Mouse (Mus musculus): ENCODE data around the gene Tubb2b. TPM values are rescaled to one million over a fixed set of nuclear protein-coding genes. Genes with fewer than 3 reads are reported as not detected.

The Tubb2b gene
- polyA plus RNA-seq, 1 experiment from 2014 or later, result 65.5 TPM

DNA sequence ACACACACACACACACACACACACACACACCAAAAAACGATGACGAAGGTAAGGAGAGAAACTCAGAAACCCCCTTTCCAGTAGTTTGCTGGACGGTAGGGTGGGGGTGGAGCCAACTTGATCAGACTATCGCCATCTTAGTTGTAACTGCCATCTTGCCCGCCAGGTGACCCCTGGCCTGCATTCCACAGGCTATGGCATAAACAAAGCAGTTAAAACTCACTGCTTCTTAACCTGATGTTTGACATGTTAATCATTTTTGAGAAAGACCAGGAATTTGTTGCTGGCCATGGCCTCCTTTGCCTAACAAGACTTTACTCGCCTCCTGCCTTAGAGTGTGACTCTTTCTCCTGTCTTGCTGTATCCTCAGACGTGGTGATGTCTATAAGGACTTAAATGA lies 22.4 kb upstream of the Tubb2b start:
- Histone ChIP-seq H3K9me3 (no peaks in the 10 kb centered on the region), H3K27ac (replicated peaks) (peak overlapping the region; percentile 30; the same call in 1 of the 2 replicates), H3K4me1 (peaks cover 68% of the 10 kb centered on the region), H3K4me3 (no peak overlapping the region), H3K36me3 (replicated peaks) (no peaks in the 10 kb centered on the region), H3K27me3 (replicated peaks; ENCODE audit: low read depth, poor library complexity, severe bottlenecking) (no peaks in the 10 kb centered on the region)
- DNase-seq (ENCODE audit: low spot score), result peak; percentile 45
- WGBS, result 65% methylated on average over 7 of the region's 7 CpGs

DNA sequence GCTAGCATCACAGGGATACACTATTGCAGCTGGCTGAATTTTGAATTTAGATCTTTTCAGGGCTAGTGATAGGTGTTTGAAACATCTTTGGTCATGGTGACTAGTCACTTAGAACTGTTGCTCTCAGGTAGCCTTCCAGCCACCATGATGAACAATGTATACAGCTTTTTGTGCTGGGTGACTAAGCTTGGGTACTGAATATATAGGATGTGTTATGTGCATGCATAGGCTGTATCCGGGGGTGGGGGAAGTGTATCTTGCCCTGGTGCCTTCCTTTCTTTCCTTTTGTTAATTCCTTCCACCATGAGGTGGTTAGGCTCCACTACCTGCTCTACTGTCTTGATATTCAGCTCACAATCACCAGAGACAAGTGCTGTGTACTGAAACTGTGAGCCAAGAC lies 21.2 kb upstream of the Tubb2b start:
- Histone ChIP-seq H3K4me3 (no peak overlapping the region), H3K36me3 (replicated peaks) (no peaks in the 10 kb centered on the region), H3K27ac (replicated peaks) (0 out of 2 replicates have a peak overlapping the region, but pooled peaks have one; percentile 30), H3K27me3 (replicated peaks; ENCODE audit: low read depth, poor library complexity, severe bottlenecking) (no peaks in the 10 kb centered on the region), H3K9me3 (no peaks in the 10 kb centered on the region), H3K4me1 (peaks cover 65% of the 10 kb centered on the region)
- 91% methylated on average over 1 of the region's 1 CpGs for WGBS
- no peak for DNase-seq (ENCODE audit: low spot score)

DNA sequence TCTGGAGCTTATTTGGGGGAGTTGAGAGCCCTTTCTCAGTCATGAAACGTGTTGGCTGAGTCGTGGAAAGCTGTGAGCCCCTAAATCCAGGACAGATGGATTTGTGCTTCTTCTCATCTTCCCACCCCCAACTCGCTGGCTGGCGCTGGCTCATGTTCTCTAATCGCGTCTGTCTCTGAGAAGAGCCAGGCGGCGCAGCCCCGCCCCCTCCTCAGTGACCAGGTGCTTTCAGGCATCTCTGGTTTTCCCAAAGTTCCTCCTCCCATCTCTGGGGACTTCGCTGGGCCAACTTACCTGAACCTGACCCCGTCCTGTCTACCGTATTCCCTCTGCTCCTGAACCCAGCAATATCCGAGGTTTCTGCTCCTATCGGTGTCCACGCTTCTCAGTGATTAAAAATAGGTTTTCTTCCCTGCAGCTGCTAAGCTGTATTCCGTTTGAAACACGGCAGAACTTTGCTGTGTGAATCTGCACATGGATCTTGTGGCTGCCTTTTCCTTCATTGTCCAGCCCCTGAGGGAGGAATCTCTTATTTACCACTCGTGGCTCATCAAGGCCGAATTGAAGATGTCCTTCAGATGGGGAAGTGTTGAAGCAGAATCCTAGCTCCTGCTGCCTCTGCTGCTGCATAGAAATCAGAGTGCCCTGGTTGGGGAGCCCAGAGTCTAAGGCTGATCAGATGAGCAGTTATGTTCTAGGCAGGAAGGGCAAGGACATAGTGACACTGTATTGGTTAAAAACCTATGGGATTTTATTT lies 20.2 kb upstream of the Tubb2b start:
- Histone ChIP-seq H3K27me3 (replicated peaks; ENCODE audit: low read depth, poor library complexity, severe bottlenecking) (no peaks in the 10 kb centered on the region), H3K36me3 (replicated peaks) (no peaks in the 10 kb centered on the region), H3K9me3 (no peaks in the 10 kb centered on the region), H3K4me1 (peaks cover 59% of the 10 kb centered on the region), H3K27ac (replicated peaks) (peak overlapping the region; percentile 94), H3K4me3 (peak overlapping the region; percentile 61)
- WGBS, result 12% methylated on average over 19 of the region's 19 CpGs
- DNase-seq (ENCODE audit: low spot score), result peak; percentile 70

DNA sequence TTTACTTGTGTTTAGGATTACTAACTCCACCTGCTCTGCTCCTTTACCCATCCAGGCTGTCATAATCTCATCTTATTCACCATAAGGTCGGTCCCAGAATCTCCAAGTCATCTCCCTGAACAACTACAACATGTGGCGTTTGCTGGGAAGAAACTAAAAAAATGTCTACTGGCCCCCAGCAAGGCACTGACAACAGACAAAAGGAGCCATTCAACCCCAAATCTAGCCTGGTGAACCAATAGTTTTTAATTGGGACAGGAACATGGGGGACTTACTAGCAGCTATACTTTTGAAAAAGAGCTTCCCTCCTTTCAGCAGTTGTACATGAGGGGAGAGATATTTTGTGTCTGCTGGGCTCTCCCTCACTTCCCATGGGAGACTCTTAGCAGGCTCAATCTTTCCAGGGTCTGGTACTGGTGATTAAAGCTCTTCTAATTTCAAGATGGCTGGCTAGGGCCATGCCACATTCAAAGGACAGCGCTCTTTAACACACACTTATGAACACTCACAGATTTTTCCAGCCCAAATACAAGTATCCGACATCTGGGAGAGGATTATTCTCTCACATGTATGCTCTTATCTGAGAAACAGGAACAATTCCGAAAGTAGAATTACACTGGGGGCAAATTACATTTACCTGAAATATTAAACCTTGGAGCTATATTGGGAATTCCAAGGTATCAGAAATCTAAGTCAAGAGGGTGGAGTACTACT lies 19.4 kb upstream of the Tubb2b start:
- Histone ChIP-seq H3K9me3 (no peaks in the 10 kb centered on the region), H3K4me3 (peak overlapping the region; percentile 61), H3K27ac (replicated peaks) (peak overlapping the region; percentile 94), H3K27me3 (replicated peaks; ENCODE audit: low read depth, poor library complexity, severe bottlenecking) (no peaks in the 10 kb centered on the region), H3K4me1 (peaks cover 58% of the 10 kb centered on the region), H3K36me3 (replicated peaks) (no peaks in the 10 kb centered on the region)
- DNase-seq (ENCODE audit: low spot score), result no peak
- WGBS, result 51% methylated on average over 5 of the region's 5 CpGs

DNA sequence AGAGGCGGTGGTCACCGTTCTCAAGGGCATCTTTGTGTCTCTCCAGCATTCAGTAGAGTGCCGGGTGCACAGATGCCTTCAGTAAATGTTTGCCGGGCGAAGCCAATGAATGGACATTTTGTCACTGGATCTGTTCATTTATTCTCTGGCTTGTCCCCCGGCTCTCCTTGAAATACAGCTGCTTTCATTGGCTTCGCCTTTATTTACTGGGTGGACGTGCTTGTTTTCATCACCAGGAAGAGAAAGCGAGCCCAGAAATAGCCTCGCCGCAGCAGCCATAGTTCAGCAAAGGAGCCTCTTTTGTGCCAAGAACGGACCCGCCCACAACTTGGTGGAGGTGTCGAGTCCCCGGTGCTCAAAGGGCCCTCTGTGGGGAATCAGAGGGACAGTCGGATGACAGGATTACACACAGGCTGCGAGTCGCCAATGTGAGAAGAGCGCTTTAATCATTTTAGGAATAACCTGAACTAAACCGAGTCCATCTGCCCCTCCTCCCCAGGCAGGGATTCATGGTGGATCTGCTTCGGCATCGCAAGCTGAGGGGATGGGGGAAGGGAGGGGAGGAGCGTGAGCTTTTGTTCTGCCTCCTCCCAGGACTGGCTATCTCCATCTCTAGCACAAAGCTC lies 18.6 kb upstream of the Tubb2b start:
- 2% methylated on average over 23 of the region's 23 CpGs for WGBS
- Histone ChIP-seq H3K27me3 (replicated peaks; ENCODE audit: low read depth, poor library complexity, severe bottlenecking) (no peaks in the 10 kb centered on the region), H3K4me1 (peaks cover 53% of the 10 kb centered on the region)

DNA sequence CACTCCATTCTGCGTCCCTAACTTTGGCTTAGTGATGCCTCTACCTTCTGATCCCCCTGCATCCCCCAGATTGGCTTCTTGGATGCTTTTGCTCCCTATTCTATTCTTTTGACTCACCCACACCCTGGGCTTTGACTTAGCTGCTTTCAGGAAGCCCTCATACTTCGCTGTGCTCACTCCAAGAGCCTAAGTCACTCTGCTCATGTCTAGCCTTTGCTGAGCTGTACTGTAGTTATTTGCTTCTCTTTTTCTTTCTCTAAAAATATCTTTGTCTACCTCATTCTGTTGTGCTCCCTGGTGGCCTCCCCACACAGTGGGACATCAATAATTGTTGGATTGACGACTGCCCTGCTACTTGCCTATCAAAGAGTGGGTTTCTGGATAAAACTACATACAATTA lies 17.9 kb upstream of the Tubb2b start:
- no peaks in the 10 kb centered on the region for H3K36me3 ChIP-seq (replicated peaks)
- WGBS, result 65% methylated on average over 3 of the region's 3 CpGs
- no peaks in the 10 kb centered on the region for H3K27me3 ChIP-seq (replicated peaks; ENCODE audit: low read depth, poor library complexity, severe bottlenecking)
- H3K9me3 ChIP-seq, result no peaks in the 10 kb centered on the region
- DNase-seq (ENCODE audit: low spot score), result no peak
- H3K4me3 ChIP-seq, result peak overlapping the region; percentile 61
- H3K4me1 ChIP-seq, result peaks cover 53% of the 10 kb centered on the region
- H3K27ac ChIP-seq (replicated peaks), result peak overlapping the region; percentile 94

More for the DNA sequence above, 18.6 kb upstream of the Tubb2b start:
- peak; percentile 82 for DNase-seq (ENCODE audit: low spot score)
- peak overlapping the region; percentile 94 for H3K27ac ChIP-seq (replicated peaks)
- peak overlapping the region; percentile 61 for H3K4me3 ChIP-seq
- H3K9me3 ChIP-seq, result no peaks in the 10 kb centered on the region
- H3K36me3 ChIP-seq (replicated peaks), result no peaks in the 10 kb centered on the region

DNA sequence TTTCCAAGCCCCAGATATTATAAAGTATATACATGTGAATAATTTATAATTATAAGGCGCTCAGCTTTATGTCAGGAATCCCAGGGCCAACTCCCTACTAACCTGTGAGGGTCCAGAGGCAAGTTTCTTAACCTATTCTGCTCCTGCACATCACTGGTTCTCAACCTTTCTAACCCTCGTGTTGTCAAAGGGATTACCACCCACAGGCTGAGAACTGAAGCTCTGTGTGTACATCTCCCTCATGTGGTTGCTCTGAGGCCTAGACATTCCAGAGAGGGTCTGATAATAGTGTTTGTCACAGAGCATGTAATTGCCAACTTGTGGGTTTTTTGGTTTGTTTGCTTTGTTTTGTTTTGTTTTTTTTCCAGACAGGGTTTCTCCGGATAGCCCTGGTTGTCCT lies 16.6 kb upstream of the Tubb2b start:
- DNase-seq (ENCODE audit: low spot score), result no peak
- 61% methylated on average over 3 of the region's 3 CpGs for WGBS
- no peaks in the 10 kb centered on the region for H3K36me3 ChIP-seq (replicated peaks)
- no peaks in the 10 kb centered on the region for H3K27me3 ChIP-seq (replicated peaks; ENCODE audit: low read depth, poor library complexity, severe bottlenecking)
- 0 out of 2 replicates have a peak overlapping the region, but pooled peaks have one; percentile 5 for H3K27ac ChIP-seq (replicated peaks)
- peaks cover 42% of the 10 kb centered on the region for H3K4me1 ChIP-seq
- H3K4me3 ChIP-seq, result no peak overlapping the region
- H3K9me3 ChIP-seq, result no peaks in the 10 kb centered on the region

DNA sequence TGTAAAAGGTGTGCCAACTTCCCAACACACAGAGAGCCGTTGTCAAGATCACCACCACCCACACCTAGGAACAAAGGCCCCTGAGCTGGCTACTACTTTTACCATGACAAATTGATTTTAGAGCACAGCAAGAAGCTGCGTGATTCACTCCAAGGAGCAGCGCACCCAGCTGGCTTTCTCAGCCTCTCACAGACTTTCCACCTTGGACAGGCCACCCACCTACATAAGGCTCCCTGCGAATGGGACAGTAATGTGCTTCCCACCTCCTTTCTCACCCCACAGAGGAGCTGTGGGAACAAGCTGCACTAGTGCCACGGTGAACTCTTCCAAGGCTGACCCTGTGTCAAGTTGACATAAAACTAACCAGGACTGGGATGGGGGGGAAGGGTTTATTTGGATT lies 13.1 kb upstream of the Tubb2b start:
- Histone ChIP-seq H3K36me3 (replicated peaks) (no peaks in the 10 kb centered on the region), H3K4me1 (peaks cover 15% of the 10 kb centered on the region), H3K27ac (replicated peaks) (no peak overlapping the region), H3K9me3 (no peaks in the 10 kb centered on the region), H3K27me3 (replicated peaks; ENCODE audit: low read depth, poor library complexity, severe bottlenecking) (no peaks in the 10 kb centered on the region), H3K4me3 (no peak overlapping the region)
- WGBS, result 44% methylated on average over 5 of the region's 5 CpGs
- DNase-seq (ENCODE audit: low spot score), result peak; percentile 10

DNA sequence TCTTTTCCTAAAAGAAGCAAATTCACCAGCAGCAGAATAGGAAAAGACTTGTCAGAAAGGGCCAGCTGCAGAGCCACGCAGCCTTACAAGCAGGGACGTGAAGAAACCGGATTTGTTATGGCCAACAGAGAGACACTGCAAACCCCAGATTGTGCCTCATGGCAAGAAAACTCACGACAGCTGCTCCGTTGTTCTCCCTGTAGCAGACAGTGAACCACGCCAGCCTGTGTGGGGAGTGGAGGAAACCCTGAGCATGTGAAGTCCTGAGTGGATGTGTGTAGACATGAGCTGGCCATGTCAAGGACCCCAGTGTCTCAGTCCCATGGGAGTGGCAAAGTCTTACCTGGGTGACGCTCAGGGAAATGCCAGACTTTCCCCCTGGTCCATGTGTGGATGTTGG lies 6.3 kb upstream of the Tubb2b start:
- 0 out of 2 replicates have a peak overlapping the region, but pooled peaks have one; percentile 1 for H3K27ac ChIP-seq (replicated peaks)

DNA sequence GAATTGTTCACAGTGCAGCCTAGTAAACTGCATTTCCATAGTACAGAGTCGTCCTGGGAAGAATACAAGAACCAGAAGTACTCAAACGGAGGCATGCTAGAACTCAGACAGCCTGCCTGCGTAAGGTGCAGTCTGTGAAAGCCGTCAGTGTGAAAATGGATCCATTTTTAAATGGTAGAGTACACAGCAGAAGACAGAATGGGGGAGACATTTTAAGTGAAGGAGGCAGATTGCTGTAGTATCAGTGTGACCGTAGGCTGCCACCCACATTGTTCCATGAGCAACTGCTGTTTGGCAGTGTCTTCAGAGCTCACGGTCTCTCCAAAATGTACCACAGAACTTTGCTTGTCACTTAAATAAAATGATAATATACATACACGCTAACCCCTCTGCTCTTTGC lies 4.0 kb upstream of the Tubb2b start:
- Histone ChIP-seq H3K27me3 (replicated peaks; ENCODE audit: low read depth, poor library complexity, severe bottlenecking) (peaks cover 37% of the 10 kb centered on the region), H3K9me3 (no peaks in the 10 kb centered on the region), H3K4me1 (peaks cover 49% of the 10 kb centered on the region), H3K27ac (replicated peaks) (peak overlapping the region; percentile 93), H3K4me3 (peak overlapping the region; percentile 79; the same call in 1 of the 2 replicates), H3K36me3 (replicated peaks) (no peaks in the 10 kb centered on the region)
- DNase-seq (ENCODE audit: low spot score), result no peak
- WGBS, result 57% methylated on average over 7 of the region's 7 CpGs

More for the DNA sequence above, 6.3 kb upstream of the Tubb2b start:
- Histone ChIP-seq H3K9me3 (no peaks in the 10 kb centered on the region), H3K4me3 (no peak overlapping the region), H3K4me1 (peaks cover 30% of the 10 kb centered on the region), H3K27me3 (replicated peaks; ENCODE audit: low read depth, poor library complexity, severe bottlenecking) (peaks cover 24% of the 10 kb centered on the region), H3K36me3 (replicated peaks) (no peaks in the 10 kb centered on the region)
- WGBS, result 71% methylated on average over 7 of the region's 7 CpGs
- DNase-seq (ENCODE audit: low spot score), result no peak

DNA sequence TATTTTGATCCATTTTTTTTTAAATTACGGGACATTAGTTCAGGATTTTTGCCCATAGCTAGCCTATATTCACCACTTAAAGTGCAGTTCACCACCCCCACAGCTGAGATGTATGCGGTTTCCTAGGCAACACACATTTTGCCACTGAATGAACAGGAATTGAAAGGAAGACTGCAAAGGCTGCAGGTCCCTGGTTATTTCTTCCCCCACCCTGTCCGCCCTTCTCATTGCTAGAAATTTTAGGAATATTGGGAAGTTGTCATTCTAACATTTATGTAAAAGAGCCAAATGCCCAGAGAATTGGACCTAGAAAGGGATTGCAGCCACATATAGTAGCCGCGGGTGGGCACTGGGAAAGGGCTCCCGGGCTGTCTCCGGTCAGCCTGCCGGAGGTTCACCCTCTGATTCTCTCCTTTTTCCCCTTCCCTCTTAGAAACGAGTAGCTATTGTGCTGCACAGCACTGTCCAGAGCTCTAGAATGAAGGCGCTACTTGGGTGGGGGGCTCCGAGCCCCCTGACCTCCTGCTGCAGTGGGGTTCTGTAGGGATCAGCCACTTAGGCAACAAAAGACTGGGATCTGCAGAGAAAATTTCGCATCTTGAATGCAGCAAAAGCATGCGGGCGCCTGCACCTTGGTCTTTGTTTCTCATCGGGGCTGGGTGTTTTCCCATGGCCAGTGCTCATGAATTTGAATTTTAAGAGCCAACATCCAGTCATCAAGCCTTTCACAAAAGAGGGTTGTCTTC lies 3.2 kb upstream of the Tubb2b start:
- 4% methylated on average over 15 of the region's 15 CpGs for WGBS
- peak; percentile 63 for DNase-seq (ENCODE audit: low spot score)
- Histone ChIP-seq H3K27ac (replicated peaks) (peak overlapping the region; percentile 93), H3K4me1 (peaks cover 57% of the 10 kb centered on the region), H3K27me3 (replicated peaks; ENCODE audit: low read depth, poor library complexity, severe bottlenecking) (peaks cover 37% of the 10 kb centered on the region), H3K36me3 (replicated peaks) (peaks cover 4% of the 10 kb centered on the region), H3K4me3 (peak overlapping the region; percentile 79), H3K9me3 (no peaks in the 10 kb centered on the region)

DNA sequence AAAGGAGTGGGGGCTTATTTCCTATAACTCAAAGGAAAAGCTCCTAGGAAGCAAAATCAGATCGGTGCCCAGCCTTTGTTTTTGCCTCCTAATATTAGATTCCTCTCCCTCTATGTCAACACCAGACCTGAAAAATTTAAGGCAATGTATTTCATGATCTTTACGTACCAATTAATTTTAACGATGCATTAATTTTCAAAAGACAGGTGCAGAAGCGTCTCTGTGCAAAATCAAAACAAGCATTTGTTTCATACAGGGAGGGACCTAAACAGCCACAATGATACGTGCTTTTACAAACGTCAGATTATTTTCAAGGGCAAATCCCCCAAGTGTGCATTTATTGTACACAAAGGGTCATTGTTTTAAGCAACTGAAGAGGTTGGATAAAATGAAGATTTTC lies 2.6 kb upstream of the Tubb2b start:
- Histone ChIP-seq H3K27ac (replicated peaks) (peak overlapping the region; percentile 93), H3K4me3 (peak overlapping the region; percentile 79), H3K27me3 (replicated peaks; ENCODE audit: low read depth, poor library complexity, severe bottlenecking) (peaks cover 37% of the 10 kb centered on the region), H3K9me3 (no peaks in the 10 kb centered on the region), H3K4me1 (peaks cover 60% of the 10 kb centered on the region), H3K36me3 (replicated peaks) (peaks cover 9% of the 10 kb centered on the region)
- no peak for DNase-seq (ENCODE audit: low spot score)
- WGBS, result 15% methylated on average over 6 of the region's 6 CpGs
